Mouse (Mus musculus) cerebellum, adult 18-20 months (tissue): ENCODE measurements around the gene Tkt.

Experiments
- DNase-seq, 2 experiments: peaks; one replicate each; pipeline ENCODE4 v3.0.0; 2021

Tkt gene

GRCm38 (mm10) chr14:30586780-30587461, 38.8 kb downstream of the Tkt start:
- no peak for DNase-seq

GRCm38 (mm10) chr14:30590041-30590645, 42.0 kb downstream of the Tkt start:
- DNase-seq: no peak

GRCm38 (mm10) chr14:30590918-30591317, 42.8 kb downstream of the Tkt start:
- no peak for DNase-seq

- peak; percentile 60 to 76 for DNase-seq
Measured at GRCm38 (mm10) chr14:30591417-30591816, 43.3 kb downstream of the Tkt start.

- peak; percentile 64 to 67 for DNase-seq
Measured at GRCm38 (mm10) chr14:30593279-30594091, 45.3 kb downstream of the Tkt start.

GRCm38 (mm10) chr14:30594092-30594695, 46.0 kb downstream of the Tkt start:
- no peak for DNase-seq

GRCm38 (mm10) chr14:30595576-30596313, 47.6 kb downstream of the Tkt start:
- no peak for DNase-seq

- no peak for DNase-seq
Measured at GRCm38 (mm10) chr14:30596407-30596806, 48.2 kb downstream of the Tkt start.

GRCm38 (mm10) chr14:30597142-30597541, 49.0 kb downstream of the Tkt start:
- no peak for DNase-seq

GRCm38 (mm10) chr14:30606817-30607216, 58.7 kb downstream of the Tkt start:
- no peak for DNase-seq

- DNase-seq: no peak
Measured at GRCm38 (mm10) chr14:30607696-30608095, 59.5 kb downstream of the Tkt start.

GRCm38 (mm10) chr14:30608176-30608575, 60.0 kb downstream of the Tkt start:
- no peak for DNase-seq

- DNase-seq: no peak
Measured at GRCm38 (mm10) chr14:30609499-30609898, 61.3 kb downstream of the Tkt start.

- no peak for DNase-seq
Measured at GRCm38 (mm10) chr14:30610304-30610703, 62.1 kb downstream of the Tkt start.

- DNase-seq: no peak
Measured at GRCm38 (mm10) chr14:30610940-30611339, 62.8 kb downstream of the Tkt start.

GRCm38 (mm10) chr14:30612523-30612922, 64.4 kb downstream of the Tkt start:
- DNase-seq: peak; percentile 59 to 72

- DNase-seq: no peak
Measured at GRCm38 (mm10) chr14:30612962-30613715, 65.0 kb downstream of the Tkt start.

GRCm38 (mm10) chr14:30616751-30617150, 68.6 kb downstream of the Tkt start:
- DNase-seq: no peak

- no peak for DNase-seq
Measured at GRCm38 (mm10) chr14:30618746-30619275, 70.7 kb downstream of the Tkt start.

GRCm38 (mm10) chr14:30619982-30620578, 71.9 kb downstream of the Tkt start:
- peak; percentile 40 to 57 for DNase-seq

GRCm38 (mm10) chr14:30622130-30622529, 74.0 kb downstream of the Tkt start:
- peak; percentile 25 to 46 for DNase-seq
